Mouse (Mus musculus): ENCODE measurements around the gene L3mbtl3. TPM values are rescaled to one million over a fixed set of nuclear protein-coding genes. Genes with fewer than 3 reads are reported as not detected.

The L3mbtl3 gene
- polyA plus RNA-seq, 2 experiments = 0.94 to 2.3 TPM

DNA sequence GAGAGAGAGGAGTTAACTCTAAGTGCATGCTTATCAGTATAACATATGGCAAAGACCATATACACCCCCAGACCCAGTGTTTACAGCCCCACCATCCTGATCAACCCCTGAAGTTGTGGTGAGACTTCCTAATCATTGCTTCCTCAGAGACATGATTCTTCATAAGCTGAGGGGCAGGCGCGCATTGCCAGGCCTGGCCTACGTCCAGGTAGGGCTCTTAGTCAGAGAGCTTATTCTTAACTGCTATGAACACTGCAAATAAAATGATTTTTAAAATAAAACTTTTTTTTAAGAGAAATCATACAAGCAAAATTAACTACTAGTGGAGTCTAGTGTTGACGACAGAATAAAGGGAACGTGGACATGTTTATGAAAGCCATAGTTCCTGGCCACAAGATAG, 17.5 kb downstream of the L3mbtl3 start:
- 70% methylated on average over 5 of the region's 5 CpGs for WGBS (ENCODE audit: insufficient replicate concordance)
- H3K9ac ChIP-seq (replicated peaks) = no peak overlapping the region
- ATAC-seq (ENCODE audit: insufficient read depth) = no peak

DNA sequence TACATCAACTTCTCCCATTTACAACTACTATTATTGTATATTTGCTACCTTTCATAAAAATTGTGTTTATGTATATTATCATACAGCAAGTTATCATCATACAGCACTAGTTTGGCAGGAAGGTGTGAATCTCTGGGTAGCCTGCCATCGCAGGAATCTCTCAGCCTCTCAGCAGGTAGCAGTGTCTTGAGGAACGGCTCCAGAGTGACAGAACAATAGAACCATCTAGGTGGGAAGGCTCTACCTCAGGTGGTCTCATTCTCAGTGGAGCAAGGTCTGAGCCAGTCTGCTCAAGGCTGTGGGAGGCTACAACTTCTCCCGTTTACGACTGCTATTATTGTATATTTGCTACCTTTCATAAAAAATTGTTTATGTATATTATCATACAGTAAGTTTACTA, 22.0 kb downstream of the L3mbtl3 start:
- no peak for ATAC-seq (ENCODE audit: insufficient read depth)
- TF ChIP-seq EP300 (IDR thresholded peaks at IDR 0.05; ENCODE audit: low read depth) (no peak), CTCF (IDR thresholded peaks at IDR 0.05; ENCODE audit: low read depth) (no peak)

More for the DNA sequence above, 17.5 kb downstream of the L3mbtl3 start:
- no peak overlapping the region for H3K4me3 ChIP-seq (ENCODE audit: insufficient read depth in 1 of 2, low read depth in 2 of 2, low read length in 2 of 2)
- H3K27ac ChIP-seq = no peak overlapping the region
- H3K27me3 ChIP-seq (ENCODE audit: control insufficient read depth, insufficient read depth, low read length) = no peaks in the 10 kb centered on the region
- no peaks in the 10 kb centered on the region for H3K36me3 ChIP-seq (replicated peaks; ENCODE audit: control insufficient read depth, insufficient read depth, low read depth)
- 0 out of 4 replicates have a peak, but pooled peaks cover 0 to 2% of the 10 kb centered on the region in 2 experiments for H3K4me1 ChIP-seq (replicated peaks; ENCODE audit: control insufficient read depth in 2 of 2, insufficient read depth in 2 of 2, low read length in 1 of 2)
- TF ChIP-seq CTCF (IDR thresholded peaks at IDR 0.05; ENCODE audit: low read depth) (no peak), EP300 (IDR thresholded peaks at IDR 0.05; ENCODE audit: low read depth) (no peak)
- DNase-seq (ENCODE audit: low read depth in 3 of 3, low spot score in 3 of 3) = no peak
- H3K9me3 ChIP-seq (ENCODE audit: control insufficient read depth, low read length) = no peaks in the 10 kb centered on the region
- no peak overlapping the region for H3K4me2 ChIP-seq (ENCODE audit: low read depth)

DNA sequence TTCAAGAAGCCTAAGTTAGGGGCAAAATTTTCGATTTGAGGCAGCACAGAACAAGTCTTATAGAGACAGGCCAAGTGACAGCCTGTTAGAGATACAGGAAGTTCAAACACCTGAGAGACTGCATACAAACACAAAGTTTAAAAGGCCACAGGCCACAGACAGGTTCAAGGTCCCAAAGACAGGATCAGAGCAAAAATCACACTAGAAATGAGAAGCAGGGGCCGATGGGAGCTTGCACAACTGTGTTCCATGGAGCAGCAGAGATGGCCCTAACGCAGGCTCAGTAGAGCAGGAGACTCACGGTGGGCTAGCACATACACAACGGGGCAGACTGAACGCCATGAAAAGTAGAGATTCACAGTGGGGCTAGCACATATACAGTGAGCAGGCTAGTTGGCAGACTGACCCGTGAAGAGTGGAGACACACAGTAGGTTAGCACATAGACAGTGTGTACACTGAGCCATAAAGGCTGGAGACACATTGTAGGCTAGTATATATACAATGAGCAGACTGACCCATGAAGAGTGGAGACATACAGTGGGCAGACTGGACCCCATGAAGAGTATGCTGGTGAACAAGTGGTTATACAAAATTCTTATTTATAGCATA, 24.5 kb downstream of the L3mbtl3 start:
- Histone ChIP-seq H3K36me3 (replicated peaks; ENCODE audit: control insufficient read depth, insufficient read depth, low read depth) (no peaks in the 10 kb centered on the region), H3K4me1 (replicated peaks; ENCODE audit: control insufficient read depth in 2 of 2, insufficient read depth in 2 of 2, low read length in 1 of 2) (peaks cover 0 to 2% of the 10 kb centered on the region in 2 experiments; a peak in 2 of 4 replicates), H3K27ac (no peak overlapping the region), H3K9me3 (ENCODE audit: control insufficient read depth, low read length) (no peaks in the 10 kb centered on the region), H3K27me3 (ENCODE audit: control insufficient read depth, insufficient read depth, low read length) (no peaks in the 10 kb centered on the region), H3K4me3 (ENCODE audit: insufficient read depth in 1 of 2, low read depth in 2 of 2, low read length in 2 of 2) (no peak overlapping the region), H3K9ac (replicated peaks) (no peak overlapping the region), H3K4me2 (ENCODE audit: low read depth) (no peak overlapping the region)
- DNase-seq (ENCODE audit: low read depth in 3 of 3, low spot score in 3 of 3) (peak in 1 of 3 experiments; percentile 13), ATAC-seq (ENCODE audit: insufficient read depth) (peak; percentile 70)
- WGBS (ENCODE audit: insufficient replicate concordance) = 66% methylated on average over 7 of the region's 7 CpGs
- TF ChIP-seq CTCF (IDR thresholded peaks at IDR 0.05; ENCODE audit: low read depth) = no peak
- TF ChIP-seq EP300 (IDR thresholded peaks at IDR 0.05; ENCODE audit: low read depth) = no peak

More for the DNA sequence above, 22.0 kb downstream of the L3mbtl3 start:
- Histone ChIP-seq H3K36me3 (replicated peaks; ENCODE audit: control insufficient read depth, insufficient read depth, low read depth) (no peaks in the 10 kb centered on the region), H3K9ac (replicated peaks) (no peak overlapping the region), H3K27ac (no peak overlapping the region), H3K4me1 (replicated peaks; ENCODE audit: control insufficient read depth in 2 of 2, insufficient read depth in 2 of 2, low read length in 1 of 2) (peaks cover 0 to 2% of the 10 kb centered on the region in 2 experiments; a peak in 2 of 4 replicates), H3K4me3 (ENCODE audit: insufficient read depth in 1 of 2, low read depth in 2 of 2, low read length in 2 of 2) (no peak overlapping the region), H3K27me3 (ENCODE audit: control insufficient read depth, insufficient read depth, low read length) (no peaks in the 10 kb centered on the region), H3K4me2 (ENCODE audit: low read depth) (no peak overlapping the region), H3K9me3 (ENCODE audit: control insufficient read depth, low read length) (no peaks in the 10 kb centered on the region)
- no peak for DNase-seq (ENCODE audit: low read depth in 3 of 3, low spot score in 3 of 3)
- WGBS (ENCODE audit: insufficient replicate concordance) = 66% methylated on average over 4 of the region's 4 CpGs

DNA sequence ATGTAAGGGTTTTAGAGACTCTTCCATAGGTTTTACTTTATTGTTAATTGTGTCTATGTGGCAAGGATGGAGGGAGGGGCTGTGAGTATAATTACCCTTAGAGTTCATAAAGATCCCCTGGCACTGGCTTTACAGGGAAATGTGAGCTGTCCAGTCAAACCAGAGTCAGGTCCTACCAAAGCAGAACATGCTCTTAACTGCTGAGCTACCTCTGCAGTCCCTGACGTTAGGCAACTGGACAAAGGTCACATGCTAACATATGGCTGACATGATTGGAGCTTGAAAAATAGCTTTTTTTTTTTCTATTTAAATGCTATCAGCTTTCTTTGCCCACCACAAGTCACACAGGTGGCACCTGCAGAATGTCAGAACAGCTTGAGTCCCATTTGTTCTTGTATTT, 25.6 kb downstream of the L3mbtl3 start:
- Histone ChIP-seq H3K27ac (no peak overlapping the region), H3K36me3 (replicated peaks; ENCODE audit: control insufficient read depth, insufficient read depth, low read depth) (no peaks in the 10 kb centered on the region), H3K27me3 (ENCODE audit: control insufficient read depth, insufficient read depth, low read length) (no peaks in the 10 kb centered on the region), H3K4me1 (replicated peaks; ENCODE audit: control insufficient read depth in 2 of 2, insufficient read depth in 2 of 2, low read length in 1 of 2) (peaks cover 0 to 2% of the 10 kb centered on the region in 2 experiments; a peak in 2 of 4 replicates), H3K9me3 (ENCODE audit: control insufficient read depth, low read length) (no peaks in the 10 kb centered on the region), H3K9ac (replicated peaks) (no peak overlapping the region), H3K4me2 (ENCODE audit: low read depth) (no peak overlapping the region), H3K4me3 (ENCODE audit: insufficient read depth in 1 of 2, low read depth in 2 of 2, low read length in 2 of 2) (no peak overlapping the region)
- TF ChIP-seq EP300 (IDR thresholded peaks at IDR 0.05; ENCODE audit: low read depth) (no peak), CTCF (IDR thresholded peaks at IDR 0.05; ENCODE audit: low read depth) (no peak)
- no peak for DNase-seq (ENCODE audit: low read depth in 3 of 3, low spot score in 3 of 3)
- no peak for ATAC-seq (ENCODE audit: insufficient read depth)
- 41% methylated on average over 1 of the region's 1 CpGs for WGBS (ENCODE audit: insufficient replicate concordance)

DNA sequence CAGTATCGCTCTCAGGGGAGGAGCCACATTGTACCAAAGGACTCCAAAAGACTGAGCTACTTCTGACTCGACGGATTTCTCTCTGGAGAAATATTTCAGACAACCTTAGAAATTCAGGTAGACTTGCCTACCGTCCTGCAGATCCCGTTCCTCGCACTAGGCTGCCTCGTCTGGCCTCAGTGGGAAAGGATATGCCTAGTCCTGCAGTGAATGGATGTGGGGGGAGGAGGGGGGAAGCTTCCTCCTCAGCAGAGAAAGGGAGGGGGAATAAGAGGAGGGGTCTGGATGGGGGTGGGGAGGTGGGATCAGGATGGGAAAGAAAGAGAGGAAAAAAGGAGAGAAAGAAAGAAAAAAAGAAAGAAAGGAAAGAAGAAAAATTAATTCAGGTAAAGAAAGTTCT, 28.2 kb downstream of the L3mbtl3 start:
- Histone ChIP-seq H3K4me2 (ENCODE audit: low read depth) (no peak overlapping the region), H3K4me1 (replicated peaks; ENCODE audit: control insufficient read depth in 2 of 2, insufficient read depth in 2 of 2, low read length in 1 of 2) (peaks cover 0 to 2% of the 10 kb centered on the region in 2 experiments; a peak in 2 of 4 replicates), H3K4me3 (ENCODE audit: insufficient read depth in 1 of 2, low read depth in 2 of 2, low read length in 2 of 2) (no peak overlapping the region), H3K9me3 (ENCODE audit: control insufficient read depth, low read length) (no peaks in the 10 kb centered on the region), H3K36me3 (replicated peaks; ENCODE audit: control insufficient read depth, insufficient read depth, low read depth) (no peaks in the 10 kb centered on the region), H3K27ac (no peak overlapping the region), H3K27me3 (ENCODE audit: control insufficient read depth, insufficient read depth, low read length) (no peaks in the 10 kb centered on the region), H3K9ac (replicated peaks) (no peak overlapping the region)
- DNase-seq (ENCODE audit: low read depth in 3 of 3, low spot score in 3 of 3) (no peak), ATAC-seq (ENCODE audit: insufficient read depth) (no peak)
- no peak for TF ChIP-seq CTCF (IDR thresholded peaks at IDR 0.05; ENCODE audit: low read depth)
- no peak for TF ChIP-seq EP300 (IDR thresholded peaks at IDR 0.05; ENCODE audit: low read depth)
- WGBS (ENCODE audit: insufficient replicate concordance) = 58% methylated on average over 7 of the region's 7 CpGs
